Mouse (Mus musculus) liver, postnatal 0 days (tissue): ENCODE measurements around the gene Ccdc107.

Source experiments
- CTCF ChIP-seq: sonication (generic); IDR thresholded peaks from 2 replicates; pipeline ENCODE4 v1.5.1; 2016; ENCODE audit warnings: antibody characterized with exemption, low read depth
- EP300 ChIP-seq: IDR thresholded peaks from 2 replicates; pipeline ENCODE4 v1.6.1; 2016; ENCODE audit warnings: antibody characterized with exemption, low read depth, mild to moderate bottlenecking

GRCm38 (mm10) chr4:43542044-43542443 lies 49.3 kb downstream of the Ccdc107 start:
- no peak for TF ChIP-seq EP300
- no peak for TF ChIP-seq CTCF
